In genomic region chr9:45952890-45953289, GRCm38 (mm10) we compare ENCODE assay signal across 9 mouse cellular contexts. TPM values are rescaled to one million over a fixed set of nuclear protein-coding genes. Genes with fewer than 3 reads are reported as not detected.
DNase-seq lines count a peak whose midpoint lies in the region; ATAC-seq lines count a peak whose summit lies in the region.
"Had no signal": no experiment of that assay in that cellular context is flagged by ENCODE, and none has a peak within 500 bp of the region (broad histone marks: within the 10 kb centered on the region; RNA-seq: fewer than 3 reads in every experiment).

No protein-coding gene starts in this region.

- peak overlapping the region; percentile 92 for H3K4me3 ChIP-seq in erythroblast, embryonic 14.5 days (replicated peaks)
- no peak overlapping the region for H3K4me3 ChIP-seq in limb, embryonic 12.5 days (replicated peaks)
- H3K4me3 ChIP-seq in limb, embryonic 10.5 days: no peak overlapping the region
- peak overlapping the region; percentile 86 for H3K4me3 ChIP-seq in embryonic facial prominence, embryonic 15.5 days (replicated peaks)
- H3K4me3 ChIP-seq in liver, embryonic 15.5 days (replicated peaks): peak overlapping the region; percentile 91

- H3K36me3 ChIP-seq in erythroblast, embryonic 14.5 days (ENCODE audit: control insufficient read depth): peaks cover 56% of the 10 kb centered on the region
- H3K36me3 ChIP-seq in limb, embryonic 12.5 days: peaks cover 48% of the 10 kb centered on the region
- peaks cover 50% of the 10 kb centered on the region for H3K36me3 ChIP-seq in limb, embryonic 10.5 days
- H3K36me3 ChIP-seq in embryonic facial prominence, embryonic 15.5 days: peaks cover 44% of the 10 kb centered on the region
- H3K36me3 ChIP-seq in liver, embryonic 15.5 days (replicated peaks): peaks cover 52% of the 10 kb centered on the region

- 88% methylated on average over 7 of the region's 7 CpGs for WGBS in limb, embryonic 12.5 days
- 78% methylated on average over 7 of the region's 7 CpGs for WGBS in limb, embryonic 10.5 days
- 77% methylated on average over 7 of the region's 7 CpGs for WGBS in embryonic facial prominence, embryonic 15.5 days
- WGBS in liver, embryonic 15.5 days (ENCODE audit: insufficient replicate concordance): 87% methylated on average over 7 of the region's 7 CpGs

- H3K9me3 ChIP-seq in erythroblast, embryonic 14.5 days (ENCODE audit: control insufficient read depth, low read length): no peaks in the 10 kb centered on the region
- H3K9me3 ChIP-seq in limb, embryonic 12.5 days: no peaks in the 10 kb centered on the region
- no peaks in the 10 kb centered on the region for H3K9me3 ChIP-seq in limb, embryonic 10.5 days (replicated peaks)
- no peaks in the 10 kb centered on the region for H3K9me3 ChIP-seq in embryonic facial prominence, embryonic 15.5 days (replicated peaks)
- H3K9me3 ChIP-seq in liver, embryonic 15.5 days (replicated peaks): no peaks in the 10 kb centered on the region

- no peak overlapping the region for H3K27ac ChIP-seq in limb, embryonic 12.5 days
- no peak overlapping the region for H3K27ac ChIP-seq in limb, embryonic 10.5 days
- 0 out of 2 replicates have a peak overlapping the region, but pooled peaks have one; percentile 95 for H3K27ac ChIP-seq in embryonic facial prominence, embryonic 15.5 days (replicated peaks)
- H3K27ac ChIP-seq in liver, embryonic 15.5 days (replicated peaks): no peak overlapping the region

- H3K4me2 ChIP-seq in limb, embryonic 12.5 days: peak overlapping the region; percentile 84; the same call in 1 of the 2 replicates
- peak overlapping the region; percentile 84 for H3K4me2 ChIP-seq in embryonic facial prominence, embryonic 15.5 days (replicated peaks)
- peak overlapping the region; percentile 93 for H3K4me2 ChIP-seq in liver, embryonic 15.5 days

- H3K9ac ChIP-seq in limb, embryonic 12.5 days (replicated peaks): peak overlapping the region; percentile 94
- no peak overlapping the region for H3K9ac ChIP-seq in embryonic facial prominence, embryonic 15.5 days
- H3K9ac ChIP-seq in liver, embryonic 15.5 days: no peak overlapping the region

- no peaks in the 10 kb centered on the region for H3K27me3 ChIP-seq in erythroblast, embryonic 14.5 days (ENCODE audit: control insufficient read depth)
- no peaks in the 10 kb centered on the region for H3K27me3 ChIP-seq in limb, embryonic 12.5 days
- H3K27me3 ChIP-seq in limb, embryonic 10.5 days (ENCODE audit: low read depth, poor library complexity, severe bottlenecking): no peaks in the 10 kb centered on the region
- H3K27me3 ChIP-seq in embryonic facial prominence, embryonic 15.5 days: no peaks in the 10 kb centered on the region
- H3K27me3 ChIP-seq in liver, embryonic 15.5 days: no peaks in the 10 kb centered on the region

- DNase-seq in limb, embryonic 10.5 days (ENCODE audit: low spot score): no peak
- no peak for DNase-seq in right cerebral cortex, postnatal 36 days (ENCODE audit: low spot score in 2 of 2)
- no peak for DNase-seq in layer of hippocampus, adult 9-10 months (ENCODE audit: low spot score)
- DNase-seq: cerebellum, adult 18-20 months had no signal

- peaks cover 39% of the 10 kb centered on the region for H3K4me1 ChIP-seq in erythroblast, embryonic 14.5 days (ENCODE audit: control insufficient read depth)
- peaks cover 23% of the 10 kb centered on the region for H3K4me1 ChIP-seq in limb, embryonic 12.5 days (replicated peaks)
- H3K4me1 ChIP-seq in limb, embryonic 10.5 days: peaks cover 28% of the 10 kb centered on the region
- H3K4me1 ChIP-seq in embryonic facial prominence, embryonic 15.5 days: peaks cover 27% of the 10 kb centered on the region
- H3K4me1 ChIP-seq in liver, embryonic 15.5 days (replicated peaks): peaks cover 32% of the 10 kb centered on the region

- no peak for ATAC-seq in erythroblast, adult 5-6 weeks (replicated peaks; ENCODE audit: low FRiP score, poor library complexity, severe bottlenecking)
- no peak for ATAC-seq in limb, embryonic 12.5 days (ENCODE audit: insufficient number of reproducible peaks, insufficient read depth, low FRiP score, low TSS enrichment, low read depth)
- ATAC-seq in embryonic facial prominence, embryonic 15.5 days (ENCODE audit: insufficient number of reproducible peaks, low FRiP score, low TSS enrichment, low read depth): no peak
- ATAC-seq in liver, embryonic 15.5 days (ENCODE audit: insufficient read depth): no peak

RNA-seq across cellular contexts. Expression of gene Sidt2, which starts 2.2 kb away (rescaled TPM):
- 2.4 and 2.6 TPM in 2 replicates for polyA plus RNA-seq in erythroblast, embryonic 14.5 days (2012)
- total RNA-seq in erythroblast, adult 5-6 weeks (2015; ENCODE audit: low replicate concordance): 57.8 and 62.9 TPM in 2 replicates
- 111 and 174 TPM in 2 replicates for total RNA-seq in erythroblast, adult 5-6 weeks (2017; ENCODE audit: low replicate concordance)
- polyA plus RNA-seq in limb, embryonic 12.5 days (2016; fragmentation: Nextera tagmentation; extraction: Ambion mirVana): 34.5 and 38.4 TPM in 2 replicates
- polyA plus RNA-seq in limb, embryonic 10.5 days (2016; fragmentation: Nextera tagmentation; extraction: Ambion mirVana): 26.0 and 28.6 TPM in 2 replicates
- 62.1 and 62.3 TPM in 2 replicates for polyA plus RNA-seq in embryonic facial prominence, embryonic 15.5 days (2015; fragmentation: Nextera tagmentation; extraction: Ambion mirVana)
- polyA plus RNA-seq in liver, embryonic 15.5 days (2015; fragmentation: Nextera tagmentation; extraction: Ambion mirVana): 16.5 and 21.4 TPM in 2 replicates

RNA-seq across cellular contexts. Expression of gene Tagln, which starts 17.0 kb away (rescaled TPM):
- polyA plus RNA-seq in erythroblast, embryonic 14.5 days (2012): not detected in 2 replicates
- total RNA-seq in erythroblast, adult 5-6 weeks (2015; ENCODE audit: low replicate concordance): 1.5 TPM in 1 of 2 replicates, not detected in the other
- 3.1 TPM in 1 of 2 replicates, not detected in the other for total RNA-seq in erythroblast, adult 5-6 weeks (2017; ENCODE audit: low replicate concordance)
- polyA plus RNA-seq in limb, embryonic 12.5 days (2016; fragmentation: Nextera tagmentation; extraction: Ambion mirVana): 7.5 and 10.8 TPM in 2 replicates
- polyA plus RNA-seq in limb, embryonic 10.5 days (2016; fragmentation: Nextera tagmentation; extraction: Ambion mirVana): 4.7 and 6.0 TPM in 2 replicates
- 35.3 and 46.1 TPM in 2 replicates for polyA plus RNA-seq in embryonic facial prominence, embryonic 15.5 days (2015; fragmentation: Nextera tagmentation; extraction: Ambion mirVana)
- polyA plus RNA-seq in liver, embryonic 15.5 days (2015; fragmentation: Nextera tagmentation; extraction: Ambion mirVana): 6.3 and 7.5 TPM in 2 replicates

RNA-seq across cellular contexts. Expression of gene Rnf214, which starts 46.2 kb away (rescaled TPM):
- 0.96 and 1.3 TPM in 2 replicates for polyA plus RNA-seq in erythroblast, embryonic 14.5 days (2012)
- total RNA-seq in erythroblast, adult 5-6 weeks (2015; ENCODE audit: low replicate concordance): 7.3 and 17.3 TPM in 2 replicates
- 17.3 and 22.4 TPM in 2 replicates for total RNA-seq in erythroblast, adult 5-6 weeks (2017; ENCODE audit: low replicate concordance)
- polyA plus RNA-seq in limb, embryonic 12.5 days (2016; fragmentation: Nextera tagmentation; extraction: Ambion mirVana): 57.9 and 61.7 TPM in 2 replicates
- polyA plus RNA-seq in limb, embryonic 10.5 days (2016; fragmentation: Nextera tagmentation; extraction: Ambion mirVana): 52.0 and 61.2 TPM in 2 replicates
- polyA plus RNA-seq in embryonic facial prominence, embryonic 15.5 days (2015; fragmentation: Nextera tagmentation; extraction: Ambion mirVana): 49.4 and 52.1 TPM in 2 replicates
- polyA plus RNA-seq in liver, embryonic 15.5 days (2015; fragmentation: Nextera tagmentation; extraction: Ambion mirVana): 13.8 and 15.2 TPM in 2 replicates

RNA-seq across cellular contexts. Expression of gene Pcsk7, which starts 46.6 kb away (rescaled TPM):
- 0.58 and 0.82 TPM in 2 replicates for polyA plus RNA-seq in erythroblast, embryonic 14.5 days (2012)
- total RNA-seq in erythroblast, adult 5-6 weeks (2015; ENCODE audit: low replicate concordance): 5.9 and 9.6 TPM in 2 replicates
- total RNA-seq in erythroblast, adult 5-6 weeks (2017; ENCODE audit: low replicate concordance): 8.6 and 11.8 TPM in 2 replicates
- 22.6 and 23.9 TPM in 2 replicates for polyA plus RNA-seq in limb, embryonic 12.5 days (2016; fragmentation: Nextera tagmentation; extraction: Ambion mirVana)
- 17.3 and 23.5 TPM in 2 replicates for polyA plus RNA-seq in limb, embryonic 10.5 days (2016; fragmentation: Nextera tagmentation; extraction: Ambion mirVana)
- polyA plus RNA-seq in embryonic facial prominence, embryonic 15.5 days (2015; fragmentation: Nextera tagmentation; extraction: Ambion mirVana): 22.9 and 24.6 TPM in 2 replicates
- 7.7 and 9.3 TPM in 2 replicates for polyA plus RNA-seq in liver, embryonic 15.5 days (2015; fragmentation: Nextera tagmentation; extraction: Ambion mirVana)

RNA-seq across cellular contexts. Expression of gene Pafah1b2, which starts 59.6 kb away (rescaled TPM):
- polyA plus RNA-seq in erythroblast, embryonic 14.5 days (2012): 8.5 and 11.0 TPM in 2 replicates
- 9.4 and 14.2 TPM in 2 replicates for total RNA-seq in erythroblast, adult 5-6 weeks (2015; ENCODE audit: low replicate concordance)
- total RNA-seq in erythroblast, adult 5-6 weeks (2017; ENCODE audit: low replicate concordance): 25.8 and 35.8 TPM in 2 replicates
- 220 and 234 TPM in 2 replicates for polyA plus RNA-seq in limb, embryonic 12.5 days (2016; fragmentation: Nextera tagmentation; extraction: Ambion mirVana)
- 246 and 265 TPM in 2 replicates for polyA plus RNA-seq in limb, embryonic 10.5 days (2016; fragmentation: Nextera tagmentation; extraction: Ambion mirVana)
- polyA plus RNA-seq in embryonic facial prominence, embryonic 15.5 days (2015; fragmentation: Nextera tagmentation; extraction: Ambion mirVana): 161 and 173 TPM in 2 replicates
- polyA plus RNA-seq in liver, embryonic 15.5 days (2015; fragmentation: Nextera tagmentation; extraction: Ambion mirVana): 61.2 and 65.7 TPM in 2 replicates

Comparison
In these comparisons a context has a peak if more than half of its experiments do, and no peak if none do; other contexts are left out.
1. H3K4me3 ChIP-seq: peak in erythroblast, embryonic 14.5 days (single experiment), embryonic facial prominence, embryonic 15.5 days (single experiment) and liver, embryonic 15.5 days (single experiment); none in limb, embryonic 12.5 days (single experiment) and limb, embryonic 10.5 days (single experiment).
2. Peak in every context shown above with its lines, with median percentiles within 50 percentile points of each other: H3K4me2 ChIP-seq.